Mouse (Mus musculus) CD8-positive naive resting alpha-beta T cell, adult 2 months (primary cell): Measurements from ENCODE around the gene Tex14.

Source experiments
- DNase-seq, 2 experiments: peaks; one replicate each; pipeline ENCODE4 v3.0.0; 2022; ENCODE audit warnings: low read depth in 2 of 2, low spot score in 2 of 2

Gene Tex14

GRCm38 (mm10) chr11:87568255-87568953 lies 163.5 kb downstream of the Tex14 start, which contains the start of gene Sept4:
TSS of gene Sept4 (plus strand) at chr11:87568903.
- DNase-seq, result no peak

DNA sequence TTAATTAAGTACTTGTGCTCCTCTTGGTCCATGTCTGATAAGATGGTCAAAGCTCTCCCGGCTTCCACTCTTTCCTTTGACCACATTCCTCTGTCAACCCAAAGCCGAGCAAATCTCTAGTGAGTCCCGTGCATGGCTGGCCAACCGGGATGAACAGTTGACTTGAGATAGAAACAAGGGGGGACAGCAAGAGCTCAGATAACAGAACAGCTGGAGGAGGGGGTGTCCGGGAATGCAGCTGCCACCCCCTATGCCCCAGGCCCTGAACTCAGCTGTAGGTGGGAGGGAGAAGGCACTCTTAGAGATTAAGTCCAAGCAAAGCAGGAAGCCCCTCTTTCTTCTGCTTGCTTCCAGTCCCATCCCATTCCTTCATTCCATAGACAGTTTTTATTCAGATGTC lies 165.9 kb downstream of the Tex14 start:
- DNase-seq, result no peak

- no peak for DNase-seq
These were observed 166.6 kb downstream of the Tex14 start for GRCm38 (mm10) chr11:87571361-87571950.

DNA sequence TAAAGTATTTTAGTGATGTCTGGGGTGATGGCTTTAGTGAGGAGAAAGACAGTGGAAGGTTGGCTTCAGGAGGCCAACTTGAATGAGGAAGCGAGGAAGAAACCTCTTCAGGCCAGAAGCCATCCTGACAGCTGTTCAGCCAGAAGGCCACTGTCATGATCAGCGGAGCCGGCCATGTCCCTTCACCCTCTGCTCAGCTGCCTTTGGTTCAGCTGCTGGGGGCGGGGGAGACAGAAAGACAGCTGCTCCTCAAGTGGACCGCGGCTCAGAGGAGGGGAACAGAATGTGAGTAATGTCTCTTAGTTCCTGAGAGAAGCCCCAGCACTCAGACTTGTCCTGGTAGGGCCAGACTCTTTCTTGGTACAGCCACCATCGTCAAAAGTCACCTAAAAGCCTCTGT lies 168.9 kb downstream of the Tex14 start:
- DNase-seq, result no peak

DNA sequence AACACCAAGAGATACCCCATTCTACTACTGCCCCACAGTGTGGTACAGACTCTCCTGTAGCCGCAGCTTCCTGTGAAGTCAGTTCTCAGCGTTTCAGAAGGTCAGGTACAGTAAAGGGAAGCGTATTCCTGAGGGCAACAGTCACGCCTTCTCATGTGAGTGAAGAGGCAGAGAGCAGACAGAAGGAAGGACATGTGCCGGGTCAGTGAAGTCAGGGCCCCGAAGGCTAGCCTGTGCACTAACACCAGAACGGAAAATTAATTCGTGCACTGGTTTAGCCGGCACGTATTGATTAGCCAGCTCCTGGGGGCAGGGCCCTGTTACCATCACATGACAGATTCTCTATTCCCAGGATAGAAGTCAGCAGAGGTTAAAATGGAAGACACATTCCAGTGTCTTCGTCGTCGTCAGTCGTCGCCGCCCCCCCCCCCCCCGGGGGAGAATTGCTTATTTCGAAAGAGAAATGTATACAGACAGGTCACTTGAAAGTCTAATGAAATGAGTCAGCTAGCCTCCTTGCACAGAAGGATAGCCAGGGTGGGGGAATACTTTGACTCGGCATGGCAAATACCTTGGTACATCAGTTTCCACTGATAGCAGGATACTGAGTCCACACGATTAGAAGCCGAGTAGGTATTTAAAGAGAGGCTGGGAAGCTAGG lies 169.8 kb downstream of the Tex14 start:
- no peak for DNase-seq

GRCm38 (mm10) chr11:87577601-87578248 lies 172.9 kb downstream of the Tex14 start:
- DNase-seq, result no peak

DNA sequence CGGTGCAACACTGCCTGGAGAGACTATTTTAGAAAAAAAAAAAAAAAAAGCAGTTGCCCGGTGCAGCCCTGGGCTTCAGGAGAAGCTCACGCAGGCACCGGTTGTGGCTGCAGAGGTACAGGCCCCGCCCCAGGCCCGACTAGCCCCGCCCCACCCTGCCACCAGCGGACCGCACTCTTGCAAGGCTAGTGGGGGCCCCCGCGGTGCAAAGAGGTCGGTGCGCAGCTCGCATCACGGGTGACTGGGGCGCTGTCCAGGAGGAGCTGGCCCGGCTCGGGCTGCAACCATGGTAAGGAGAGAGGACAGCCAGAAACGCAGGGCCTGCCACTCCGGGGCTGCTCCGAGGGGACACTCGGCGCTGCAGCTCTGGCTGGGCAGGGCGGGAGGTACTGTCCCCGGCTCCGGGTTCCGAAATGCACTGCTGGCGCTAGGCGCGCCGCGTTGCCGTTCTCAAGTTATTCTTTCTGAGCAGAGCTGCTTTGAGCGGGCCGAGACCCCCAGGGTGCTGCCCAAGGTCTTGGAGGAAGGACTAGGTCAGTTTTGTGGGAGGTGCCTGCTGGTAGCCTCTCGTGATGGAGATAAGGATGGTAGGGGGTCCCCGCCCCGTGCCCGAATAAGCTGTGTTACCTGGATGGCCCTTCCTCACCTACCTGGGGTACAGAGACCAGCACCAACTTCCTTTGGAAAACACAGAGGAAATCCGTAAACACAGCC lies 173.5 kb downstream of the Tex14 start:
- DNase-seq, result peak; percentile 32 to 46

DNA sequence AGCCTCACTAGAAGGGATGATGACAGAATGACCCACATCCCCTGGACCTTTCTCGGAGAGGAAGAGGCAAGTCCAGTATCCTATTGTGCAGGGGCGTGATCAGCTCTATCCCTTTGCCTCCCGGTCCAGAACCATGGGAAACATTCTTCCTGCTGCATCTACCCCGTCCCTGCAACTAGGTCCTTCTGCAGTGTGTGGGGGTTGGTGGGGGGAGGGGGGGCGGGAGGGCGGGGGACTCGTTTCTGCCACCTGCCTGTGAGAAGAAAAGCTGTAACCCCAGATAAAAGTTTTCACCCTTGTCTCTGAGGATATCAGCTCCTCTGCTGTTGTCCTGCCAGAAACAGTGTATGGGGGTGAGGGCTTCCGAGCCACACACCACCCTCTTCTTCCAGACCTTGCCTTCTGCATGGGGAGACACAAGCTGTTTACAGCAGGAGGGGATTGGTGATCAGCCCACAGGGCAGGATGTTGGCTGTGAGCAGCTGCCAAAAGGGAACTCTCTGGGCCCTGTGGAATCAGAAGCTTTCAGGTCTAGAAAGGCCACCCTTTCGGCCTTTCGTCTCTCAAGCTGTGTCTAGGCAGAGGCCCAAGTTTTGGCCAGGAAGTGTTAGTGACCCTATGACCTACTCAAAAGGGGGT lies 174.2 kb downstream of the Tex14 start:
- DNase-seq, result no peak

DNA sequence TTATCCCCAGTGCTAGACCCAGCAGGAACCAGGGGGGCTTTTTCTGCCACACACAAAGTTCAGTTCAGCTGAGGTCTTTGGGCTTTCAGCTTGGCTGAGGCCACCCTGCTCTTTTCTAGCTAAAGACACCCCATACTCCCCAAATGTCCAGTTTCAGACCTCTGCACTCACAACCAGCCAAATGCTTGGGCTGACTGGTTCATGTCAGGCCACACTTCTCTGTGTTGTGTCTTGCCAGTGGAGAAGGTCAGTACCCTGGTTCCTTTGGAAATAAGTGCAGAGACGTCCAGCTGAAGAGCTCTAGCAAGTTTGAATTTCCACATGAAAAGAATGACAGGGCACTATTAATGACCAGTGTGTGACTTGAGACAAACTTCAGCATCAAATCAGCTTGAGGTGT lies 174.8 kb downstream of the Tex14 start:
- DNase-seq, result no peak

GRCm38 (mm10) chr11:87580543-87581085 lies 175.7 kb downstream of the Tex14 start:
- DNase-seq, result no peak

GRCm38 (mm10) chr11:87581161-87581865 lies 176.4 kb downstream of the Tex14 start:
- no peak for DNase-seq

GRCm38 (mm10) chr11:87581933-87582710 lies 177.3 kb downstream of the Tex14 start:
- DNase-seq, result no peak

DNA sequence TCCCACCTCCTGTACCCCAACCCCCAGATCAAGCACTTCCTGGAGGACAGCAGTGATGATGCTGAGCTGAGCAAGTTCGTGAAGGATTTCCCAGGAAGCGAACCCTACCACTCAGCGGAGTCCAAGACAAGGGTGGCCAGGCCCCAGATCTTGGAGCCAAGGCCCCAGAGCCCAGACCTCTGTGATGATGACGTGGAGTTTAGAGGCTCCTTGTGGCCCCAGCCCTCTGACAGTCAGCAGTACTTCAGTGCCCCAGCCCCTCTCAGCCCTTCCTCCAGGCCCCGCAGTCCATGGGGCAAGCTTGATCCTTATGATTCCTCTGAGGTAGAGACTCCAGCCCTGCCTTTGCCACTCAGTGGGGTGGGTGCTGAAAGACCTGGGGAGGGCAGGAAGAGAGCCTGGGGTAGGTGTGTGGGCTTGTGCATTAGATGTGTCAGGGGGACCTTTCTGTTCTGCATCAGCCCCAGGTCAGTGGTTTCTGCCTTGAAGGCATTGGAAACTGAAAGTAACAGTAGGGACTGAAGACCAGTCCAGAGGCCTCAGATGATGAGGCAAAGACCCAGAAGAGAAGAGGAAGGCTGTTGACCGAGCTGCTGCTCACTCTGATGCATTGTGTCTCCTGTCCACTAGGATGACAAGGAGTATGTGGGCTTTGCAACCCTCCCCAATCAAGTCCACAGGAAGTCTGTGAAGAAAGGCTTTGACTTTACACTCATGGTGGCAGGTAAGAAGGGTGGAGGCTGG lies 178.6 kb downstream of the Tex14 start:
- no peak for DNase-seq

DNA sequence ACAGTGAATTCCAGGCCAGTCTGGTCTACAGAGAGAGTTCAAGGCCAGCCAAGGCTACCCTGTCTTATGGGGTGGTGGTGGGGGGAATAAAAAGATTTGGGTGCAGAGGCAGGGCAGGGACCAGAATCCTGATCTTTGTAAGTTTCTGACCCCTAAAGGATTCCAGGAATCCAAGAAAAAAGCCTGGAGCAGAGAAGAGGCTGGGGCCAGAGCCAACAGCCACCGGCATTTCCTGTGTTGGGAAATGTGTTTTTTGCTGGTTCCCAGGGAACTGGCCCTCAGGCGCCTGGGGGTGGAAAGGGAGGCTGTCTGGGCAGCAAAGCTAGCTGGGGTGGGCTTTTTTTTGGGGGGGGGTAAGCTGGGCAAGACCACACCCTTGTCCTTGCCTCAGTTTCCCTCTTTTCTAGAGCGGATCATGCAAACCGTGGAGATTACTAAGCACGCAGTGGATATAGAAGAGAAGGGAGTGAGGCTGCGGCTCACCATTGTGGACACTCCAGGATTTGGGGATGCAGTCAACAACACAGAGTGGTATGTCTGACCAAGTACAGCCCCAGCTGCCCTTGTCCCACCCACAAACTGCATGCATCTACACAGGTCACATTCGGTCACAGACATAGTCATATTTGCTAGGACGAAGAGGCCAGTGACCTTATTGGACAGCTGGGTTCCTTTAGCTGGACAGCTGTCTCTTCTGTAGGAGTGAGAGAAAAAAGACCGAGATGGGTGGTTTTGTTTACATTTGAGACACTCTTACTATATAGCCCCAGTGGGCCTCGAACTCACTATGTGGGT lies 180.0 kb downstream of the Tex14 start:
- DNase-seq, result no peak

DNA sequence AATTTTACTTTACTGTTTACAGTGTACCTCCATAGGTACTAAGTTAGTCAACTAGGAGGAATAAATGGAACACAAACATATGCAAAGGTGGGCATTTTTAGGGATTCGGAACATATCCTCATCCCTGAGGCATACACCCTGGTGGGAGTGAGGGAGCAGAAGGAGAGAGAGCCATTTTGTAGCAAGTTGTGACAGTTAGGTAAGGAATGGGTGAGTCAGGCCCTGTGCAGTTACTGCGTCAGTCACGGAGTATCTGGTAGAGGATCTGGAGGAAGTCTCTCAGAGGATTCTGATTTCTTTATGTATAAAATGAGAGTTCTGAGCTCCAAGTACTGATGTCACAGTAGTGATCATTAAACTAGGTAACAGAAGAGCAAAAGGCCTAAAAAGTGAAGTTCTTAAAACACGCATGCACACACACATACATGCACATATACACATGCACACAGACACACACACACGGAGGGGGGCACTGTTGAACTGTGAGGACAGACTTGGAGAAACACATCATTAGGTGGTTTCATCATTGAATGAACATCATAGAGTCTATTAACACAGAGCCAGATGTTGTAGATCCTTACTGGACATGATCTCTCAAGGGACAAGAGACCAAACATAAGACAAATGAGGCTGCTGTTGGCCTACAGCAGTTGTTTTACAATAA lies 182.5 kb downstream of the Tex14 start:
- DNase-seq, result no peak

DNA sequence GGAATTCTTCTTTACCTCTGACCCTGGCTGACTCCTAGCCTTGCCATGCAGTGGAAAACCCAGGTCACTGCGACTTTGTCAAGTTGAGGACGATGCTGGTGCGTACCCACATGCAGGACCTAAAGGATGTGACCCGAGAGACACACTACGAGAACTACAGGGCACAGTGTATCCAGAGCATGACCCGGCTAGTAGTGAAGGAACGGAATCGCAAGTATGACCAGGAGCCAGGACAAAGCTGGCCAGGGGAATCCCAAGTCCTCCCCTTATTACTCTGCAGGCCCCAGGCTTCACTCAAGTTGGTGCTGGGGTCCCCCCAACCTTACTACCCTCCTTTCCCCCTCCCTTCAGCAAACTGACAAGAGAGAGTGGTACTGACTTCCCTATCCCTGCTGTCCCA lies 184.7 kb downstream of the Tex14 start:
- DNase-seq, result no peak
